Mouse (Mus musculus) forebrain, postnatal 0 days (tissue): Measurements from ENCODE around the gene Atg16l2. TPM values are rescaled to one million over a fixed set of nuclear protein-coding genes. Genes with fewer than 3 reads are reported as not detected.

Experiments used
- ATAC-seq: fragments of 200-750 bp; cut with Nextera tagmentation; 2 replicates; pipeline ENCODE4 v1.8.0; 2017; ENCODE audit warnings: mild to moderate bottlenecking, moderate library complexity
- DNase-seq: peaks from one replicate; pipeline ENCODE4 v3.0.0-alpha.2; 2015
- H3K27ac ChIP-seq: fragments of 300-500 bp; sonication (generic); 2 replicates; pipeline ENCODE4 v1.5.1; 2014; ENCODE audit warnings: low read depth, mild to moderate bottlenecking, antibody characterized with exemption, low read length, moderate library complexity, mixed read lengths
- H3K27me3 ChIP-seq: fragments of 300-500 bp; sonication (generic); 2 replicates; pipeline ENCODE4 v1.6.1; 2014; ENCODE audit warnings: mild to moderate bottlenecking, low read length, mixed read lengths; ENCODE audit not compliant: insufficient read depth
- H3K36me3 ChIP-seq: fragments of 300-500 bp; sonication (generic); 2 replicates; pipeline ENCODE4 v1.6.1; 2014; ENCODE audit warnings: mild to moderate bottlenecking, moderate library complexity; ENCODE audit not compliant: insufficient read depth
- H3K4me1 ChIP-seq: fragments of 300-500 bp; sonication (generic); 2 replicates; pipeline ENCODE4 v1.6.1; 2014; ENCODE audit warnings: antibody characterized with exemption; ENCODE audit not compliant: insufficient read depth
- H3K4me2 ChIP-seq: fragments of 300-500 bp; sonication (generic); 2 replicates; pipeline ENCODE4 v1.6.1; 2014; ENCODE audit warnings: low read depth, mild to moderate bottlenecking, moderate library complexity
- H3K4me3 ChIP-seq: fragments of 300-500 bp; sonication (generic); 2 replicates; pipeline ENCODE4 v1.5.1; 2014; ENCODE audit warnings: low read depth, low read length, mixed read lengths
- H3K9ac ChIP-seq: fragments of 300-500 bp; sonication (generic); 2 replicates; pipeline ENCODE4 v1.6.1; 2014; ENCODE audit warnings: mild to moderate bottlenecking
- H3K9me3 ChIP-seq: fragments of 300-500 bp; sonication (generic); 2 replicates; pipeline ENCODE4 v1.6.1; 2016; ENCODE audit warnings: low read length
- CTCF ChIP-seq: sonication (generic); IDR thresholded peaks from 2 replicates; pipeline ENCODE4 v1.5.1; 2016; ENCODE audit warnings: antibody characterized with exemption, control low read depth, low read depth
- WGBS: fragments of 180-500 bp; shearing (Covaris S2); extraction: QIAGEN DNeasy Blood & Tissue Kit; methylation state at CpG from one replicate; pipeline ENCODE4 v1.1.7; 2014; 5-methylcytosine and 5-hydroxymethylcytosine counted together
- polyA plus RNA-seq: library from polyadenylated mRNA; unstranded; fragments of >200 nt; fragmentation: Nextera tagmentation; extraction: Ambion mirVana; gene quantifications from 2 replicates; pipeline ENCODE4 v1.2.1, GENCODE M21; 2015
- total RNA-seq: library from RNA; depleted of rRNA; stranded (reverse); fragments of >200 nt; gene quantifications from 2 replicates; pipeline ENCODE4 v1.2.3, GENCODE M21; 2014

Atg16l2 gene
- total and polyA plus RNA-seq, 2 experiments from 2014 or later = 21.6 to 51.9 TPM

DNA sequence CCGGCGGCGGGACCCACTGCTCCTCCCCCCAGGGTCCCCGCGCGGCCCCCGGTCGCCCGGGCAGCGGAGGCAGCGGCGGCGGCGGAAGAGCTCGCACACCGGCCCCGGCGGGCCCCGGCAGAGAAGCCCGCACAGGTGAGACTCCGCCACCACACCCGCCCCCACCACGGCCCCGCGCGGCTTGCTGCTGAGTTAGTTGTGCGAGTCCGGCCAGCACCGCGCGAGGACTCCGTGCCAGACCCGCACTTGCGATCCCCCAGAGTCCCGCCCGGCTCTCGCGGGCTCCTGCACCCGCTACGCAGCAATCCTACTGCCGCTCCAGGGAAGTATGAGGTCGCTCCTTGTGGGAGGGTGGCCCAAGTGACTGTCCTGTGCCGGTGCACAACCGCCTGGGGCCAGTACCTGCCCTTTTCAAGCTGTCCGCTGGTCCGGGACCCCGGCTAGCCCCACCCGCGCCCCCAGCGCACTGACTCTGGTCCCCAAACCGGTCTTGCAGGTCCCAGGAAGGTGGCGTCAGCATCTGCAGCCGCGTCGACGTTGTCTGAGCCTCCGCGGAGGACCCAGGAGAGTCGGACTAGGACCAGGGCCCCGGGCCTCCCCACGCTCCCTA is 19.3 kb upstream of the Atg16l2 start:
- ATAC-seq (peak; percentile 75), DNase-seq (peak; percentile 46)
- 4% methylated on average over 47 of the region's 61 CpGs for WGBS
- Histone ChIP-seq H3K36me3 (no peaks in the 10 kb centered on the region), H3K4me1 (0 out of 2 replicates have a peak, but pooled peaks cover 4% of the 10 kb centered on the region), H3K27me3 (0 out of 2 replicates have a peak, but pooled peaks cover 4% of the 10 kb centered on the region), H3K4me2 (peak overlapping the region; percentile 98), H3K9ac (peak overlapping the region; percentile 56), H3K4me3 (peak overlapping the region; percentile 74), H3K9me3 (no peaks in the 10 kb centered on the region), H3K27ac (no peak overlapping the region)
- no peak for TF ChIP-seq CTCF

- TF ChIP-seq CTCF = no peak
- no peak overlapping the region for H3K27ac ChIP-seq
- 2% methylated on average over 37 of the region's 37 CpGs for WGBS
Observed at GRCm38 (mm10) chr7:101320399-101321217, 18.6 kb upstream of the Atg16l2 start.

GRCm38 (mm10) chr7:101319796-101320195 is 17.7 kb upstream of the Atg16l2 start:
- 0 out of 2 replicates have a peak, but pooled peaks cover 4% of the 10 kb centered on the region for H3K4me1 ChIP-seq
- H3K9ac ChIP-seq = no peak overlapping the region
- H3K4me3 ChIP-seq = no peak overlapping the region
- no peaks in the 10 kb centered on the region for H3K36me3 ChIP-seq
- ATAC-seq (no peak), DNase-seq (no peak)
- TF ChIP-seq CTCF = no peak
- H3K9me3 ChIP-seq = no peaks in the 10 kb centered on the region
- WGBS = 90% methylated on average over 1 of the region's 1 CpGs
- no peak overlapping the region for H3K27ac ChIP-seq
- H3K4me2 ChIP-seq = no peak overlapping the region
- 0 out of 2 replicates have a peak, but pooled peaks cover 4% of the 10 kb centered on the region for H3K27me3 ChIP-seq

More at GRCm38 (mm10) chr7:101320399-101321217, 18.6 kb upstream of the Atg16l2 start:
- ATAC-seq (peak; percentile 91), DNase-seq (peak; percentile 61)
- H3K9ac ChIP-seq = peak overlapping the region; percentile 56
- H3K36me3 ChIP-seq = no peaks in the 10 kb centered on the region
- H3K27me3 ChIP-seq = 0 out of 2 replicates have a peak, but pooled peaks cover 4% of the 10 kb centered on the region
- H3K4me3 ChIP-seq = peak overlapping the region; percentile 74
- peak overlapping the region; percentile 98 for H3K4me2 ChIP-seq
- 0 out of 2 replicates have a peak, but pooled peaks cover 4% of the 10 kb centered on the region for H3K4me1 ChIP-seq
- H3K9me3 ChIP-seq = no peaks in the 10 kb centered on the region

- no peak for TF ChIP-seq CTCF
- Histone ChIP-seq H3K4me1 (0 out of 2 replicates have a peak, but pooled peaks cover 4% of the 10 kb centered on the region), H3K9me3 (no peaks in the 10 kb centered on the region), H3K27me3 (0 out of 2 replicates have a peak, but pooled peaks cover 4% of the 10 kb centered on the region), H3K27ac (no peak overlapping the region), H3K36me3 (no peaks in the 10 kb centered on the region), H3K4me2 (no peak overlapping the region), H3K9ac (no peak overlapping the region), H3K4me3 (no peak overlapping the region)
- WGBS = 65% methylated on average over 4 of the region's 4 CpGs
- ATAC-seq (no peak), DNase-seq (no peak)
Observed at GRCm38 (mm10) chr7:101318848-101319247, 16.8 kb upstream of the Atg16l2 start.

DNA sequence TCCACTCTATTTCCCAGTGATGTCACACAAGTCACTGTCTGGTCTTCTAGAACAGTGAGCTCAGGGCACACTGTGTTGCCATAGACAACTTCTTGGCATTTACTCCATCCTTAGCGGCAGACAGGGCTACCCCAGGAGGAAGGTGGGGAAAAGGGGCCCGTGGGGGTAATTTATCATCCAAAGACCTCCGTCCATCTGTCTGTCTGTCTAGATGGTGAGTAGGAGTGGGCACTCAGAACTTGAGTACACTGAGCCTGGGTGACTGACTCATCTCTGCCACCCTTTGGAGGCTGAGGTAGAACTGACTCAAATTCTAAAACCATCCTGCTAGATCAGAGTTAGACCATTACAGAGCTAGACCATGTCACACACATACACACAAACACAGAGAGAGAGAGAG is 15.0 kb upstream of the Atg16l2 start, which contains the start of gene Stard10:
Gene Stard10 (plus strand): TSS at position 73 of the 400 bp plus-strand sequence.
- TF ChIP-seq CTCF = no peak
- ATAC-seq = no peak
- WGBS = 88% methylated on average over 3 of the region's 3 CpGs
- 0 out of 2 replicates have a peak, but pooled peaks cover 4% of the 10 kb centered on the region for H3K27me3 ChIP-seq
- no peak within 1 kb of the TSS for H3K4me3 ChIP-seq
- no peak within 1 kb of the TSS for H3K27ac ChIP-seq
- H3K4me2 ChIP-seq = no peak within 1 kb of the TSS
- H3K36me3 ChIP-seq = no peaks in the 10 kb centered on the region
- no peak within 1 kb of the TSS for H3K9ac ChIP-seq
- H3K9me3 ChIP-seq = no peaks in the 10 kb centered on the region
- 0 out of 2 replicates have a peak, but pooled peaks cover 4% of the 10 kb centered on the region for H3K4me1 ChIP-seq
- DNase-seq = no peak

DNA sequence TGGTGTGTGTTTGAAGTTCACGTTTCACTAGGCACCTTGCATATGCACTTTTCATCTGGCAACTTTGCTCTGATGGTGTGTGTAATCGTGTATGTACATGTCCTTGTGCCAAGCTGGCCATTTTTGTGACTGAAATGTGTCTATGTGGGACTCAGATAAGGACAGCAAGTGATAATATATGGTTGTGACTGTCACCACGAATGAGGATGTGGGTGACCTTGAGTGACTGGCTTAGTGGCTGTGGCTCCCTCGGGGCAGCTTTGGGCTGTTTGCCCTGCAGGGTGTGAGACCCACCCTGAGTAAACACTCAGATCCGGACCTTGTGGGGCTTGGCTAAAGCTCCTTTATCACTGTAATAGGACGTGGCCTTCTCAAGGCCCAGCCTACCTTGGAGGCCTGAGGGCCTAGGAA is 14.5 kb upstream of the Atg16l2 start:
- Histone ChIP-seq H3K27ac (no peak overlapping the region), H3K4me3 (no peak overlapping the region), H3K4me1 (0 out of 2 replicates have a peak, but pooled peaks cover 4% of the 10 kb centered on the region), H3K36me3 (no peaks in the 10 kb centered on the region), H3K27me3 (no peaks in the 10 kb centered on the region), H3K4me2 (no peak overlapping the region), H3K9me3 (no peaks in the 10 kb centered on the region), H3K9ac (no peak overlapping the region)
- TF ChIP-seq CTCF = no peak
- WGBS = 76% methylated on average over 6 of the region's 6 CpGs
- DNase-seq (no peak), ATAC-seq (no peak)
